Mouse (Mus musculus) heart, embryonic 13.5 days (tissue): ENCODE measurements around the gene Rsph1. TPM values are rescaled to one million over a fixed set of nuclear protein-coding genes. Genes with fewer than 3 reads are reported as not detected.

ENCODE experiments used
- ATAC-seq: fragments of 200-750 bp; cut with Nextera tagmentation; 2 replicates; pipeline ENCODE4 v1.8.0; 2017; ENCODE audit warnings: moderate TSS enrichment; ENCODE audit not compliant: insufficient number of reproducible peaks, low FRiP score, low TSS enrichment; ENCODE audit errors: extremely low read depth
- H3K27ac ChIP-seq: fragments of 300-500 bp; sonication (generic); replicated peaks from 2 replicates; pipeline ENCODE4 v1.5.1; 2015; ENCODE audit warnings: moderate library complexity, mild to moderate bottlenecking, inconsistent platforms
- H3K27me3 ChIP-seq: fragments of 300-500 bp; sonication (generic); replicated peaks from 2 replicates; pipeline ENCODE4 v1.6.1; 2015; ENCODE audit warnings: mild to moderate bottlenecking, inconsistent platforms
- H3K36me3 ChIP-seq: fragments of 300-500 bp; sonication (generic); 2 replicates; pipeline ENCODE4 v1.6.1; 2015; ENCODE audit warnings: mild to moderate bottlenecking, inconsistent platforms
- H3K4me1 ChIP-seq: fragments of 300-500 bp; sonication (generic); 2 replicates; pipeline ENCODE4 v1.6.1; 2015; ENCODE audit warnings: inconsistent platforms
- H3K4me2 ChIP-seq: fragments of 300-500 bp; sonication (generic); 2 replicates; pipeline ENCODE4 v1.6.1; 2015; ENCODE audit warnings: inconsistent platforms, mild to moderate bottlenecking, moderate library complexity
- H3K4me3 ChIP-seq: fragments of 300-500 bp; sonication (generic); 2 replicates; pipeline ENCODE4 v1.5.1; 2015; ENCODE audit warnings: moderate library complexity, mild to moderate bottlenecking, inconsistent platforms
- H3K9ac ChIP-seq: fragments of 300-500 bp; sonication (generic); 2 replicates; pipeline ENCODE4 v1.6.1; 2015; ENCODE audit warnings: inconsistent platforms, mild to moderate bottlenecking, moderate library complexity
- H3K9me3 ChIP-seq: fragments of 300-500 bp; sonication (generic); 2 replicates; pipeline ENCODE4 v1.6.1; 2016; ENCODE audit warnings: inconsistent platforms
- WGBS: fragments of 180-500 bp; shearing (Covaris S2); methylation state at CpG from one replicate; pipeline ENCODE4 v1.1.7; 2015; ENCODE audit warnings: mixed read lengths; 5-methylcytosine and 5-hydroxymethylcytosine counted together
- polyA plus RNA-seq: library from polyadenylated mRNA; unstranded; fragments of >200 nt; fragmentation: Nextera tagmentation; extraction: Ambion mirVana; gene quantifications from 2 replicates; pipeline ENCODE4 v1.2.1, GENCODE M21; 2015

Rsph1 gene
- polyA plus RNA-seq, 1 experiment from 2014 or later, result 1.4 TPM

DNA sequence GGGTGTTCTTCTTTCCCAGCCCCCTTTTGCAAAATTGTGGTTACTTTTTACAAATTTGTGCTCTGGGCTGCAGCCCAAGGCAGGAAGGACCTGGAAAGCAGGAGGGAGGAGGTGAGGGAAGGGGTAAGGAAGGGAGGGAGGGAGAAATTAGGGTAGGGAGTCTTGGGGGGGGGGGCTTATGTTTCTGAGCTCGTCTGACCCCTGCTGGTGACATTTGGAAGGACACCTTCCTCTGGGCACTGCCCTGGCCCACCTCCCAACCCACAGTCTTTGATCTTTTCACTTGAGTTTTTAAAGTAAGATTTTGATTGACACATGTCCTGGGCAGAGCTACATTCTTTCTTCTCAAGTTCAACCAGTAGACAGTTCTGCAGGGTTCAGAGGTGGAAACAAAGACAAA lies 34.4 kb downstream of the Rsph1 start:
- Histone ChIP-seq H3K27me3 (0 out of 2 replicates have a peak, but pooled peaks cover 3% of the 10 kb centered on the region), H3K27ac (no peak overlapping the region), H3K9me3 (peaks cover 10% of the 10 kb centered on the region; the same call in 1 of the 2 replicates), H3K9ac (no peak overlapping the region), H3K4me3 (no peak overlapping the region), H3K36me3 (no peaks in the 10 kb centered on the region), H3K4me1 (peaks cover 7% of the 10 kb centered on the region; the same call in 1 of the 2 replicates), H3K4me2 (no peak overlapping the region)
- no peak for ATAC-seq
- WGBS, result 0% methylated on average over 1 of the region's 1 CpGs

DNA sequence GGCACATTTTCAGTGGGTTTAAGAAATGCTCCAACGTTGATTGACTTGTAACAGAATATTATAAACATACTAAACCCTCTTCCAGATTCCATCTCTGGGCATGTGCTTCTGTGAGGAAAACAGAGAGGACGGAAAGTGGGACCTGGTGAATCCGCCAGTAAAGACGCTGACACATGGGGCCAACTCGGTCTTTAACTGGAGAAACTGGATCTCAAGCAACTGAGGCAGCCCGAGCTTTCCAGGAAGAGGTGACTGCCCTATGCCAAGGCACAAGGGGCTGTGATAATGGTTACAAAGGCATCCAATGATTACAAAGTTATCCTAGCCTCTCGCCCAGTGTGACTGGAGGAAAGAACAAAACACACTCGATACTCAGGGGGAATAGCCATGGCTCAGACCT lies 36.0 kb downstream of the Rsph1 start:
- Histone ChIP-seq H3K9ac (no peak overlapping the region), H3K9me3 (peaks cover 10% of the 10 kb centered on the region; the same call in 1 of the 2 replicates), H3K27ac (no peak overlapping the region), H3K27me3 (0 out of 2 replicates have a peak, but pooled peaks cover 3% of the 10 kb centered on the region), H3K36me3 (no peaks in the 10 kb centered on the region), H3K4me2 (no peak overlapping the region), H3K4me3 (no peak overlapping the region), H3K4me1 (peaks cover 7% of the 10 kb centered on the region; the same call in 1 of the 2 replicates)
- no peak for ATAC-seq
- 70% methylated on average over 8 of the region's 8 CpGs for WGBS

DNA sequence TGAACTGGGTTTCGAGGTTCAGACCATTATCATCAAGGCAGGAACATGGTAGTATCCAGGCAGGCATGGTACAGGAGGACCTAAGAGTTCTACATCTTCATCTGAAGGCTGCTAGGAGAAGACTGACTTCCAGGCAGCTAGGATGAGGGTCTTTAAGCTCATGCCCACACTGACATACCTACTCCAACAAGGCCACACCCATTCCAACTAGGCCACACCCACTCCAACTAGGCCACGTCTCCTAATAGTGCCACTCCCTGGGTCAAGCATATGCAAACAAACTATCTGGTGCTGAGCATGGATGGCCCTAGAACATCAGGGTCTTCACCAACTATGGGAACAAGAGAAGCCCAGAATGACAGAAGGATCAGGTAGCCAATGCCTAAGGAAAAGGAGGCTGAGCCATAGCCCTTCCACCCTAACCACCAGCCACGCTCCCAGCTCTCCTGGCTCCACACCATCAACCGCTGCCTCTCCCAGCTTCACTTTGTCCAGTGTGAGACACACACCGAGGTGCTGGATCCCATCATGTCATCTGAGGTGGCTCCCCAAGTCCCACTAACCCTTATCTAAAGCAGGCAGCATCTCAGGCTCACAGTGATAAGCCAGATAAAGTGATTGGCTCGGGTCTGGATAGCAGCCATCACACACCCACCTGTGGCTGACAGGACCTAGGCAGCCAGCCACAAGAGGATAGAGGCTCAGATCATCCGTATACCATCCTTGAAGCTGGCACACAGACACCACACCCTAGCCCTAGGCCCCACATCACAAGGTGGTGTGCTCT lies 38.8 kb downstream of the Rsph1 start:
- WGBS, result 67% methylated on average over 7 of the region's 7 CpGs
- Histone ChIP-seq H3K9me3 (no peaks in the 10 kb centered on the region; the same call in 1 of the 2 replicates), H3K27me3 (0 out of 2 replicates have a peak, but pooled peaks cover 3% of the 10 kb centered on the region), H3K4me1 (no peaks in the 10 kb centered on the region), H3K4me3 (no peak overlapping the region), H3K9ac (no peak overlapping the region), H3K27ac (no peak overlapping the region), H3K36me3 (no peaks in the 10 kb centered on the region), H3K4me2 (no peak overlapping the region)
- no peak for ATAC-seq

DNA sequence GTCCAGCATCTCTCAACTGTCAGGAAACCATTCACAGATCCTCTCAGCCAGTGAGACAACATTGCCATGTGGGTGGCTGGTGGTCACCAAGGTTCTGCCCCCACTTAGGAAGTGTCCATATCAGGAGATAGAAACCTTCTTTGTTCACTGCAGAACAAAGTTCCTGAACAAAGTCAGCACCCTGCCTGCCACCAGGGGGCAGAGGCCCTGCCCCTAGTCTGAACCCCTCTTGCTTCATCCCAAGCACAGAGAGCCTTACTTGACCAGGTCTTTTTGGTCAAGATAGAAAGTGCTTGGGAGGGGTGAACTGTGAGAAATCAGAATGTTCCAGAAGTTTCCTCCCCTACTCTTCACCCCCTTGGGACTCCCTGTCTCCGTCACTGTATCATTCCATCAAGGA lies 41.3 kb downstream of the Rsph1 start:
- no peaks in the 10 kb centered on the region for H3K36me3 ChIP-seq
- no peaks in the 10 kb centered on the region for H3K9me3 ChIP-seq
- no peak overlapping the region for H3K9ac ChIP-seq
- no peak overlapping the region for H3K4me2 ChIP-seq
- 0 out of 2 replicates have a peak, but pooled peaks cover 3% of the 10 kb centered on the region for H3K27me3 ChIP-seq
- no peaks in the 10 kb centered on the region for H3K4me1 ChIP-seq
- no peak for ATAC-seq
- no peak overlapping the region for H3K27ac ChIP-seq
- no peak overlapping the region for H3K4me3 ChIP-seq
- 79% methylated on average over 1 of the region's 1 CpGs for WGBS

DNA sequence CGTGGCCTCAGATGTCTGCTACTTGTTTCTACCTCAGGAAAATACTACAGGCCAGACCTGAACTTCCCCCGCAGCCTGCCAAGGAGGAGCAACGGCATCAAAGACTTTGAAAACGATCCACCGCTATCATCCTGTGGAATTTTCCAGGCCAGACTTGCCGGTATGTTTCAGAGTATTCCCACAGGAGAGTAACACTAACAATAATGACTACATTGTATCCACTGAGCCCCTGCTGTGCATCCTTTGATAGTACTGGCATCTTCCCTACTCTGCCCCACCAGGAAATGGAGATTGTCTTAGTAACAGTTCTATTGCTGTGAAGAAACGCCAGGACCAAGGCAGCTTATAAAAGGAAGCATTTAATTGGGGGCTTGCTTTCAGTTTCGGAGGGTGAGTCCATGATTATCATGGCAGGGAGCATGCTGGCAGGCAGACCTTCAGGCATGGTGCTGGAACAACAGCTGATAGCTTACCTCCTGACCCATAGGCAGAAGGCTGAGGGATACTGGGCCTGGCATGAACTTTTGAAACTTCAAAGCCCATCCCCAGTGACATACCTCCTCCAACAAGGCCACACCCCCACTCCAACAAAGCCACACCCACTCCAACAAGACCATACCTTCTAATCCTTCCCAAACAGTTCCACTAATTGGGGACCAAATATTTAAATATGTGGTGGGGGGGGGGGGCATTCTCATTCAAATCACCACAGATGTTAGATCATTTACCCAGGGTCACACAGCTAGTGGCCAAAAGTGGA lies 44.8 kb downstream of the Rsph1 start:
- Histone ChIP-seq H3K27me3 (peaks cover 6% of the 10 kb centered on the region; the same call in 1 of the 2 replicates), H3K36me3 (no peaks in the 10 kb centered on the region), H3K4me2 (no peak overlapping the region), H3K4me3 (no peak overlapping the region), H3K9ac (no peak overlapping the region), H3K4me1 (no peaks in the 10 kb centered on the region), H3K27ac (no peak overlapping the region), H3K9me3 (no peaks in the 10 kb centered on the region)
- ATAC-seq, result no peak
- WGBS, result 39% methylated on average over 8 of the region's 8 CpGs

DNA sequence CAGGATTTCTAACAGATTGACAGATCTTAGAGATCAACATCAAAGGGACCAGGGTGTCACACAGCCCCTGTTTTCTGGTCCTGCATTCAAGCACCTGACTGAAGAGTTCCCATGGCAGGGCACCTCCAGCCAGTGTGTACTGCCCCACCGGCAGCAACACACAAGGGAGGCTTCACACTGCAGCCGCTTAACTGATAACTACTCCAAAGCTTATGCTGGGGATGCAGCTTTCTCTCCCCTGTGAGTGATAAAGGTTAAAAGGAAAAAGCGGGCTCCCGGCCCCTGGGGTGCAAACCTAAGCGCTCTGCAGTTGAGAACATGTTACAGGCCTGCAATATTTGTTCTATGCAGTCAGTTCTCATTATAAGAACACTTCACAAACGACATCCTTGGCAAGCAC lies 45.4 kb downstream of the Rsph1 start:
- H3K4me1 ChIP-seq, result no peaks in the 10 kb centered on the region
- WGBS, result 32% methylated on average over 6 of the region's 6 CpGs
- no peak overlapping the region for H3K9ac ChIP-seq
- H3K27ac ChIP-seq, result no peak overlapping the region
- no peak for ATAC-seq
- H3K36me3 ChIP-seq, result no peaks in the 10 kb centered on the region
- H3K4me3 ChIP-seq, result no peak overlapping the region
- H3K4me2 ChIP-seq, result no peak overlapping the region
- H3K27me3 ChIP-seq, result peaks cover 7% of the 10 kb centered on the region; the same call in 1 of the 2 replicates
- no peaks in the 10 kb centered on the region for H3K9me3 ChIP-seq

DNA sequence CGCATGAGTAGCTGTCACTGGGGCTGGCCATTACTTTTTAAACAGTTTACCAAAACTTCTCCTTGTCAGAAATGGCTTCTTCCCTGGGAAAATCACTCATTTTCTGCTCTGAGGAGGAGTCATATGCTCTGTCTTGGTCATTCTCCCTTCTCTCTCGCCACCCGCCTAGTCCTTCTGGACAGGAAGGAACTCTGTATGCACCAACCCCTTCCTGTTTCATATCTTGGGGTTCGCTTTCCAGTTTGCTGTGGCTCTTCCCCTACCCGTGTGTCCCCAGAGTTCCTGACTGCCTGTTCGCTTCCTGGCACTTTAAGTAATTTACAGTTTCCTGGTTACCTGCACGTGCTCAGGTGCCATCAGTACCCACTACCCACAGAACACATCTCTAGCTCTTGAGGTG lies 50.3 kb downstream of the Rsph1 start:
- Histone ChIP-seq H3K27ac (no peak overlapping the region), H3K4me3 (no peak overlapping the region), H3K36me3 (no peaks in the 10 kb centered on the region), H3K4me1 (no peaks in the 10 kb centered on the region; the same call in 1 of the 2 replicates), H3K27me3 (peaks cover 7% of the 10 kb centered on the region; the same call in 1 of the 2 replicates), H3K9ac (no peak overlapping the region), H3K4me2 (no peak overlapping the region), H3K9me3 (no peaks in the 10 kb centered on the region)
- no peak for ATAC-seq
- WGBS, result 69% methylated on average over 7 of the region's 7 CpGs

DNA sequence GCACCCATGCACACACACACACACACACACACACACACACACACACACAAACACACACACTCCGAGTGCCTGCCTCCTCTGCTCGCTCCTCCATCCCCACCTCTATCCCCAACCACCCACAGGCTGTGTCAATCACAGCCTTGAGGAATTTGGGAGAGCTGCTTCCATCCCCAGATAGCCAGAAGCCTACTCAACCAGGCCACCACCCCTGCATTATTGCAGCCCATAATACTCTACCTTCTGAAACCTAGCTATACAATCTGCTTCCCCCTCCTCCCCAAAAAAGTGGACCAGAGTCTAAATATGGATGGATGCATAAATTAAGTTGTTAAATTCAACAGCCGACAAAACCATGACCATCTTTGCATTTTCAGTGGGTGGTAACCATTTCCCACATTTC lies 50.8 kb downstream of the Rsph1 start:
- Histone ChIP-seq H3K4me1 (no peaks in the 10 kb centered on the region; the same call in 1 of the 2 replicates), H3K36me3 (no peaks in the 10 kb centered on the region), H3K27ac (no peak overlapping the region), H3K9ac (no peak overlapping the region), H3K9me3 (no peaks in the 10 kb centered on the region), H3K27me3 (peaks cover 7% of the 10 kb centered on the region; the same call in 1 of the 2 replicates), H3K4me2 (no peak overlapping the region), H3K4me3 (no peak overlapping the region)
- 64% methylated on average over 3 of the region's 3 CpGs for WGBS
- ATAC-seq, result no peak

DNA sequence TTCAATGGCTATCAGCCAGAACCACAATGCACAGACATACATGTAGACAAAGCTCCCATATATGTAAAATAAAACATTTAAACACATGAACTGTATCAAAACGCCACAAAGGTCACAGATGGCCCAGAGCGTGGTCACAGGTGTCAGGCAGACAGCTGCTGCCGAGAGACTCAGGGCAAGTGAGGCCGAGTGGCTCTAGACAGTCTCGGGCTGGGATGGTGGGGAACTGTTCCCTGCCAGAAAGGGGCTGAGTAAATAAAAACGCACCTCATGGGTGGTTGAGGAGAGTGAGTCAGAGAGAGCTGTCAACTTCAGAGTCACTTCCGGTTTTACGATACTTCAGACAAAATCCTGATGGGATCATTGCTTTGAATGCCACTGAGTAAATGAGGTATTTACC lies 52.6 kb downstream of the Rsph1 start:
- Histone ChIP-seq H3K4me1 (no peaks in the 10 kb centered on the region; the same call in 1 of the 2 replicates), H3K9me3 (no peaks in the 10 kb centered on the region), H3K36me3 (no peaks in the 10 kb centered on the region), H3K27me3 (peaks cover 8% of the 10 kb centered on the region; the same call in 1 of the 2 replicates), H3K4me3 (no peak overlapping the region), H3K4me2 (no peak overlapping the region), H3K9ac (no peak overlapping the region), H3K27ac (no peak overlapping the region)
- 75% methylated on average over 8 of the region's 8 CpGs for WGBS
- no peak for ATAC-seq

DNA sequence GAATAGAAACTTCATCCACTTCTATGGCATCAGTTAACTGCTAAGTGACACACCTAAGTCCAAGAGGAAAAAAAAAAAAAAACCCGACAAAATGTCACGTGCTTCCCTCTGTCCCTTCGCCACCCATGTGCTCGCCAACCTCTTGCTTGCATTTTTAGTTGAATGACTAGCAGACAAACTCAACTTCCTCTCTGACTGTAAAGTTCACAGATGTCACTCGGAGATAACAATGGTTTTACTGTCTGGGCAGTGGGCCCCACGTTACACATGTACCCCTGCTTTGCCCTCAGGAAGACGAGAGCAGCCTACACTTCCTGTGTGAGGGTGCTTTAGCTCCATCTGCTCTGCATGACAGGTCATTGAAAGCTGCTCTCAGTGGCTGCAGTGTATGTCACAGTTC lies 53.3 kb downstream of the Rsph1 start:
- no peak overlapping the region for H3K4me3 ChIP-seq
- H3K4me1 ChIP-seq, result no peaks in the 10 kb centered on the region; the same call in 1 of the 2 replicates
- no peak overlapping the region for H3K4me2 ChIP-seq
- H3K9ac ChIP-seq, result no peak overlapping the region
- H3K36me3 ChIP-seq, result no peaks in the 10 kb centered on the region
- H3K27ac ChIP-seq, result no peak overlapping the region
- H3K9me3 ChIP-seq, result no peaks in the 10 kb centered on the region
- peaks cover 10% of the 10 kb centered on the region; the same call in 1 of the 2 replicates for H3K27me3 ChIP-seq
- WGBS, result 53% methylated on average over 7 of the region's 7 CpGs
- no peak for ATAC-seq

DNA sequence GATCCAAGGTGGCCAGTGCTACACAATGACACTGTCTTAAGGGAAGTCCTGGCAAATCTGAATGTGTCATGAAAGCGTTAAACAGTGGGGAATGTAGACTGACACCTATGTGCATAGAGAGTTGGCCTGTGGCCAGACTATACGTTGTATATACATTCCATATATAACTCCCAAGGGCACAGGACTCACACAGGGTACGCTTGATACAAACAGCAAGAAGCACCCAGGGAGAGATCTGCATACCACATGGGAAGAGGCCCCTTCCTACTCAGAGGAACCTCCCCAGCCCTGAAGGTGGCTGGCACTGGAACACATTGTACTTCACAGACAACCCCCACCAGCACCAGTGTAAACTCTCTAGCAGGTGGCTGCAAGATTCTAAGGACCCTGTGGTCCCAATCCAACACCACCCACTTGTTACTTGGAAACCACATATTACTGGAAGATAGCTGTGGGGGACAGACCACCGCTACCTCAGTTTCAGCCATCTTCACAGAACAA lies 54.3 kb downstream of the Rsph1 start:
- no peak for ATAC-seq

More for the DNA sequence above, 54.3 kb downstream of the Rsph1 start:
- H3K27me3 ChIP-seq, result peaks cover 8% of the 10 kb centered on the region; the same call in 1 of the 2 replicates
- H3K4me1 ChIP-seq, result no peaks in the 10 kb centered on the region; the same call in 1 of the 2 replicates
- no peak overlapping the region for H3K4me2 ChIP-seq
- no peak overlapping the region for H3K9ac ChIP-seq
- no peaks in the 10 kb centered on the region for H3K36me3 ChIP-seq
- H3K27ac ChIP-seq, result no peak overlapping the region
- 60% methylated on average over 4 of the region's 4 CpGs for WGBS
- no peaks in the 10 kb centered on the region for H3K9me3 ChIP-seq
- no peak overlapping the region for H3K4me3 ChIP-seq
